Mouse (Mus musculus): ENCODE results near the gene A3galt2.

Gene A3galt2

GRCm38 (mm10) chr4:128741906-128742305 lies 13.3 kb upstream of the A3galt2 start:
- H3K36me3 ChIP-seq (ENCODE audit: insufficient read depth, low read length), result peaks cover 34% of the 10 kb centered on the region
- H3K4me3 ChIP-seq (replicated peaks; ENCODE audit: low read length), result no peak overlapping the region
- no peaks in the 10 kb centered on the region for H3K27me3 ChIP-seq (ENCODE audit: insufficient read depth, low read length)
- H3K4me1 ChIP-seq (replicated peaks; ENCODE audit: low read depth, low read length), result peaks cover 34% of the 10 kb centered on the region
- H3K9me3 ChIP-seq (ENCODE audit: low read length), result no peaks in the 10 kb centered on the region
- TF ChIP-seq POU5F1 (IDR thresholded peaks at IDR 0.05; ENCODE audit: borderline replicate concordance, low read length) (no peak), CTCF (conservative IDR thresholded peaks at IDR 0.05; ENCODE audit: low read length) (no peak), NANOG (IDR thresholded peaks at IDR 0.05; ENCODE audit: borderline replicate concordance, low read length) (no peak)

GRCm38 (mm10) chr4:128742379-128742970 lies 12.7 kb upstream of the A3galt2 start:
- Histone ChIP-seq H3K27me3 (ENCODE audit: insufficient read depth, low read length) (no peaks in the 10 kb centered on the region), H3K4me3 (replicated peaks; ENCODE audit: low read length) (no peak overlapping the region), H3K36me3 (ENCODE audit: insufficient read depth, low read length) (peaks cover 40% of the 10 kb centered on the region), H3K4me1 (replicated peaks; ENCODE audit: low read depth, low read length) (peaks cover 33% of the 10 kb centered on the region), H3K9me3 (ENCODE audit: low read length) (no peaks in the 10 kb centered on the region)
- TF ChIP-seq POU5F1 (IDR thresholded peaks at IDR 0.05; ENCODE audit: borderline replicate concordance, low read length) (no peak), NANOG (IDR thresholded peaks at IDR 0.05; ENCODE audit: borderline replicate concordance, low read length) (no peak), CTCF (conservative IDR thresholded peaks at IDR 0.05; ENCODE audit: low read length) (no peak)

DNA sequence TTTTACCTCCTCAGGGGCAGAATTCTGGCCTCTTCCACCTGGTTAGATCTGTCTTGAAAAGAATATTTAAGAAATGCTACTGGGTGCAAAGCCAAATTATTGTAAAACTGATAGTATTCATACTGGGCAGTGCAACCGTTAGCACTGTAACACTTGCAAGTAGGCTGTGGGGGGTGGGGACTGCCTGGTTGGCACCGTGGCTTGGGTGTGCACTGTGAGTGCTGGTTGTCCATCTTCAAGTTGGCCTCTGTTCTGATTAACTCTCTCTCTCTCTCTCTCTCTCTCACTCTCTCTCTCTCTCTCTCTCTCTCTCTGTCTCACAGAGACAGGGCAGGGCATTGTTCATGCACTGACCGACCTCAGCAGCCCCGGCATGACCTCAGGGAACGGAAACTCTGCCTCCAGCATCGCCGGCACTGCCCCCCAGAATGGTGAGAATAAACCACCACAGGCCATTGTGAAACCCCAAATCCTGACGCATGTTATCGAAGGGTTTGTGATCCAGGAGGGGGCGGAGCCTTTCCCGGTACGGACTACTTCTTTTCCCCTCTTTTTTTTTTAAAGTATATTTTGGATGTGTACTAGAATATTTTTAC lies 12.0 kb upstream of the A3galt2 start:
- peaks cover 46% of the 10 kb centered on the region for H3K36me3 ChIP-seq (ENCODE audit: insufficient read depth, low read length)
- H3K4me1 ChIP-seq (replicated peaks; ENCODE audit: low read depth, low read length), result peaks cover 33% of the 10 kb centered on the region
- no peaks in the 10 kb centered on the region for H3K9me3 ChIP-seq (ENCODE audit: low read length)
- H3K4me3 ChIP-seq (replicated peaks; ENCODE audit: low read length), result no peak overlapping the region
- no peaks in the 10 kb centered on the region for H3K27me3 ChIP-seq (ENCODE audit: insufficient read depth, low read length)
- no peak for TF ChIP-seq NANOG (IDR thresholded peaks at IDR 0.05; ENCODE audit: borderline replicate concordance, low read length)
- TF ChIP-seq POU5F1 (IDR thresholded peaks at IDR 0.05; ENCODE audit: borderline replicate concordance, low read length), result no peak
- no peak for TF ChIP-seq CTCF (conservative IDR thresholded peaks at IDR 0.05; ENCODE audit: low read length)

GRCm38 (mm10) chr4:128745160-128745559 lies 10.0 kb upstream of the A3galt2 start:
- H3K9me3 ChIP-seq (ENCODE audit: low read length), result no peaks in the 10 kb centered on the region
- TF ChIP-seq POU5F1 (IDR thresholded peaks at IDR 0.05; ENCODE audit: borderline replicate concordance, low read length) (no peak), NANOG (IDR thresholded peaks at IDR 0.05; ENCODE audit: borderline replicate concordance, low read length) (no peak), CTCF (conservative IDR thresholded peaks at IDR 0.05; ENCODE audit: low read length) (no peak)
- H3K36me3 ChIP-seq (ENCODE audit: insufficient read depth, low read length), result peaks cover 67% of the 10 kb centered on the region
- no peak overlapping the region for H3K4me3 ChIP-seq (replicated peaks; ENCODE audit: low read length)
- H3K4me1 ChIP-seq (replicated peaks; ENCODE audit: low read depth, low read length), result peaks cover 30% of the 10 kb centered on the region
- H3K27me3 ChIP-seq (ENCODE audit: insufficient read depth, low read length), result no peaks in the 10 kb centered on the region

- no peaks in the 10 kb centered on the region for H3K9me3 ChIP-seq (ENCODE audit: low read length)
- H3K27me3 ChIP-seq (ENCODE audit: insufficient read depth, low read length), result no peaks in the 10 kb centered on the region
- TF ChIP-seq CTCF (conservative IDR thresholded peaks at IDR 0.05; ENCODE audit: low read length) (no peak), NANOG (IDR thresholded peaks at IDR 0.05; ENCODE audit: borderline replicate concordance, low read length) (no peak), POU5F1 (IDR thresholded peaks at IDR 0.05; ENCODE audit: borderline replicate concordance, low read length) (no peak)
- peaks cover 90% of the 10 kb centered on the region for H3K36me3 ChIP-seq (ENCODE audit: insufficient read depth, low read length)
- peaks cover 35% of the 10 kb centered on the region for H3K4me1 ChIP-seq (replicated peaks; ENCODE audit: low read depth, low read length)
- H3K4me3 ChIP-seq (replicated peaks; ENCODE audit: low read length), result no peak overlapping the region
Observed at GRCm38 (mm10) chr4:128747614-128748270, 7.4 kb upstream of the A3galt2 start.

DNA sequence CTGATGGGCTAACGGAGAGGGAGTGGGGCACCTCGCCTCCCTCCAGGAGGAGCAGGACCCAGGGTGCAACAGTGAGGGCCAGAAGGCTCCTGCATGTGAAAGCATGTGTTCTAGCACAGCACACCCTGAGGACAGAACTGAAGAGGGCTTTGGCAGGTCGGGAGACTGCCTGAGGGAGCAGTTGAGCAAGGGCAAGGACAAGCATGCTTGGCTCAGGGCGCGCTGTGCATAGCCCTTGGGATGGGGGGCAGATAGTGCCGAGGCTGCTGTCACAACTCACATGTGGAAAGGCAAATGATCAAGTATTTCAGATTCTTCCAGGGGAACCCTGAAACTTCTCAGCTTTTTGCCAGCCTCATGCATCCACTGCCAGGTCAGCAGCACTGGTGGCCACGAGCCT lies 6.9 kb upstream of the A3galt2 start:
- Histone ChIP-seq H3K36me3 (ENCODE audit: insufficient read depth, low read length) (peaks cover 90% of the 10 kb centered on the region), H3K27me3 (ENCODE audit: insufficient read depth, low read length) (no peaks in the 10 kb centered on the region), H3K4me3 (replicated peaks; ENCODE audit: low read length) (no peak overlapping the region), H3K9me3 (ENCODE audit: low read length) (no peaks in the 10 kb centered on the region), H3K4me1 (replicated peaks; ENCODE audit: low read depth, low read length) (peaks cover 41% of the 10 kb centered on the region)
- no peak for TF ChIP-seq NANOG (IDR thresholded peaks at IDR 0.05; ENCODE audit: borderline replicate concordance, low read length)
- TF ChIP-seq POU5F1 (IDR thresholded peaks at IDR 0.05; ENCODE audit: borderline replicate concordance, low read length), result no peak

- H3K4me3 ChIP-seq (replicated peaks; ENCODE audit: low read length), result no peak overlapping the region
- no peaks in the 10 kb centered on the region for H3K9me3 ChIP-seq (ENCODE audit: low read length)
- TF ChIP-seq NANOG (IDR thresholded peaks at IDR 0.05; ENCODE audit: borderline replicate concordance, low read length) (no peak), POU5F1 (IDR thresholded peaks at IDR 0.05; ENCODE audit: borderline replicate concordance, low read length) (no peak), CTCF (conservative IDR thresholded peaks at IDR 0.05; ENCODE audit: low read length) (peak; percentile 44)
Observed at GRCm38 (mm10) chr4:128751006-128751405, 4.2 kb upstream of the A3galt2 start.

DNA sequence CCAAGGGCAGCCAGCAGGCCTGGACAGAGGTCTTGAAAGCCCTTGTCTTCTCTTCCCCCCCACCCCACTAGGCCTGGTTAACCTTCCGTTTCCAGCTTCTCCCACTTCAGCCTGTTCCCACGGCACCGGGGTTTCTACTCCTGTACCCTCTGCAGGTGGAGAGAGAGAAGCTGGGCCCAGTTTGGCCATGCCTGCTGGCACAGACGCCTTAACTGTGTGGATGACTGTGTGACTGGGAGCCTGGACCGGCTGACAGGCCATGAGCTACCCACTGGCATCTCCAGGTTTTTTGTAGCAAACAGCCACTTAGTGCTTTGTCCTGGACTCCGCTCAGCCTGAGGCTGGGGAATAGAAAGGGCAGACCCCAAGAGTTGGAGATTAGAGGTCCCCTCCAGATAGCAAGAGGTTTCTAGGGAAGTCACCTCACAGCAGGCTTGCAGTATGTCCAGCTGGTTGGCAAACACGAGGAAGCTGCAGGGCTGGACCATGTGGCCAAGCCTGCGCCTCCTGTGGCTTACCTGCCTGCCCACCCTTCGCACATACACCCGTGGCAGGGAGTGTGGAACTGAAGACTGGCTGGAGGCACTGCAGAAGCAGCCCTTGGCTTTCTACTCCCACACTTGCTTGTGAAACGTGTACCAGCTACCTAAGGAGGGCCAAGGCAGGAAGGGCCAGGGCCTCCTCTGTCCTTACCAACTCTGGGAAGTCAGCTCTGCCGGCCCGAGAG lies 3.0 kb upstream of the A3galt2 start:
- TF ChIP-seq NANOG (IDR thresholded peaks at IDR 0.05; ENCODE audit: borderline replicate concordance, low read length) (no peak), POU5F1 (IDR thresholded peaks at IDR 0.05; ENCODE audit: borderline replicate concordance, low read length) (no peak), CTCF (conservative IDR thresholded peaks at IDR 0.05; ENCODE audit: low read length) (no peak)
- H3K27me3 ChIP-seq (ENCODE audit: insufficient read depth, low read length), result no peaks in the 10 kb centered on the region
- H3K4me1 ChIP-seq (replicated peaks; ENCODE audit: low read depth, low read length), result peaks cover 50% of the 10 kb centered on the region
- H3K36me3 ChIP-seq (ENCODE audit: insufficient read depth, low read length), result peaks cover 53% of the 10 kb centered on the region
- no peak overlapping the region for H3K4me3 ChIP-seq (replicated peaks; ENCODE audit: low read length)
- H3K9me3 ChIP-seq (ENCODE audit: low read length), result no peaks in the 10 kb centered on the region

More at GRCm38 (mm10) chr4:128751006-128751405, 4.2 kb upstream of the A3galt2 start:
- no peaks in the 10 kb centered on the region for H3K27me3 ChIP-seq (ENCODE audit: insufficient read depth, low read length)
- peaks cover 65% of the 10 kb centered on the region for H3K36me3 ChIP-seq (ENCODE audit: insufficient read depth, low read length)
- H3K4me1 ChIP-seq (replicated peaks; ENCODE audit: low read depth, low read length), result peaks cover 56% of the 10 kb centered on the region
